Mouse (Mus musculus) liver, embryonic 14.5 days (tissue): Measurements from ENCODE around the gene Rel. TPM values are rescaled to one million over a fixed set of nuclear protein-coding genes. Genes with fewer than 3 reads are reported as not detected.

ENCODE experiments used
- ATAC-seq: fragments of 200-750 bp; cut with Nextera tagmentation; 2 replicates; pipeline ENCODE4 v1.8.0; 2017; ENCODE audit warnings: moderate number of reproducible peaks, mild to moderate bottlenecking, moderate library complexity; ENCODE audit not compliant: insufficient read depth
- DNase-seq, 3 experiments: peaks; one replicate each; pipeline ENCODE4 v3.0.0-alpha.2; 2012 to 2013; ENCODE audit warnings: low read depth in 3 of 3, low spot score in 3 of 3
- H3K27ac ChIP-seq: fragments of 300-500 bp; sonication (generic); 2 replicates; pipeline ENCODE4 v1.5.1; 2014; ENCODE audit warnings: moderate library complexity, mild to moderate bottlenecking, control low read depth, inconsistent platforms
- H3K27me3 ChIP-seq: fragments of 300-500 bp; sonication (generic); 2 replicates; pipeline ENCODE4 v1.6.1; 2014; ENCODE audit warnings: mild to moderate bottlenecking, low read length, moderate library complexity; ENCODE audit not compliant: control insufficient read depth, insufficient read depth
- H3K36me3 ChIP-seq: fragments of 300-500 bp; sonication (generic); replicated peaks from 2 replicates; pipeline ENCODE4 v1.6.1; 2014; ENCODE audit warnings: low read depth; ENCODE audit not compliant: control insufficient read depth, insufficient read depth
- H3K4me1 ChIP-seq, 2 experiments: fragments of 200-500 bp in 1 of 2; fragments of 300-500 bp in 1 of 2; sonication (generic) in 1 of 2; replicated peaks; 2 replicates each; pipeline ENCODE4 v1.6.1; 2012 to 2014; ENCODE audit warnings: antibody characterized with exemption in 1 of 2, inconsistent platforms in 1 of 2, low read length in 1 of 2; ENCODE audit not compliant: control insufficient read depth in 2 of 2, insufficient read depth in 2 of 2
- H3K4me2 ChIP-seq: fragments of 300-500 bp; sonication (generic); 2 replicates; pipeline ENCODE4 v1.6.1; 2014; ENCODE audit warnings: low read depth, mild to moderate bottlenecking, control low read depth, moderate library complexity
- H3K4me3 ChIP-seq, 2 experiments: fragments of 200-500 bp in 1 of 2; fragments of 300-500 bp in 1 of 2; sonication (generic) in 1 of 2; 2 replicates each; pipeline ENCODE4 v1.5.1; 2012 to 2014; ENCODE audit warnings: low read depth in 2 of 2, low read length in 2 of 2, mild to moderate bottlenecking in 2 of 2, control low read depth in 1 of 2, inconsistent platforms in 1 of 2, moderate library complexity in 1 of 2; ENCODE audit not compliant: insufficient read depth in 1 of 2
- H3K9ac ChIP-seq: fragments of 300-500 bp; sonication (generic); replicated peaks from 2 replicates; pipeline ENCODE4 v1.6.1; 2014; ENCODE audit warnings: mild to moderate bottlenecking, control low read depth, moderate library complexity
- H3K9me3 ChIP-seq: fragments of 300-500 bp; sonication (generic); 2 replicates; pipeline ENCODE4 v1.6.1; 2016; ENCODE audit warnings: low read length, mixed read lengths; ENCODE audit not compliant: control insufficient read depth
- CTCF ChIP-seq: IDR thresholded peaks from 2 replicates; pipeline ENCODE4 v1.5.1; 2016; ENCODE audit warnings: antibody characterized with exemption, low read depth, control low read depth
- EP300 ChIP-seq: IDR thresholded peaks from 2 replicates; pipeline ENCODE4 v1.6.1; 2016; ENCODE audit warnings: antibody characterized with exemption, low read depth
- WGBS: fragments of 180-500 bp; shearing (Covaris S2); extraction: QIAGEN DNeasy Blood & Tissue Kit; methylation state at CpG from one replicate; pipeline ENCODE4 v1.1.7; 2014; ENCODE audit not compliant: insufficient replicate concordance; 5-methylcytosine and 5-hydroxymethylcytosine counted together
- polyA plus RNA-seq, 2 experiments: library from polyadenylated mRNA; depleted of rRNA in 1 of 2; stranded (reverse) in 1 of 2; unstranded in 1 of 2; fragments of >200 nt; fragmentation: Nextera tagmentation in 1 of 2; extraction: Ambion mirVana in 1 of 2; gene quantifications; 2 replicates each; pipeline versions ENCODE4 v1.2.1 to v1.2.3; 2012 to 2014

Gene Rel
- polyA plus RNA-seq, 2 experiments: 0.37 to 0.52 TPM

GRCm38 (mm10) chr11:23725850-23726249, 44.9 kb downstream of the Rel start:
- H3K4me2 ChIP-seq: no peak overlapping the region
- no peak for DNase-seq
- H3K27me3 ChIP-seq: no peaks in the 10 kb centered on the region
- H3K4me1 ChIP-seq: no peaks in the 10 kb centered on the region
- TF ChIP-seq CTCF (no peak), EP300 (no peak)
- WGBS: 93% methylated on average over 2 of the region's 2 CpGs
- no peak overlapping the region for H3K9ac ChIP-seq
- H3K27ac ChIP-seq: no peak overlapping the region
- no peaks in the 10 kb centered on the region for H3K9me3 ChIP-seq
- H3K36me3 ChIP-seq: peaks cover 6% of the 10 kb centered on the region
- H3K4me3 ChIP-seq: no peak overlapping the region
- ATAC-seq: no peak

- peaks cover 13% of the 10 kb centered on the region for H3K36me3 ChIP-seq
- H3K9me3 ChIP-seq: no peaks in the 10 kb centered on the region
- WGBS: 46% methylated on average over 2 of the region's 2 CpGs
- no peak for TF ChIP-seq EP300
- no peak for TF ChIP-seq CTCF
- DNase-seq (no peak), ATAC-seq (no peak)
- no peak overlapping the region for H3K9ac ChIP-seq
- H3K4me3 ChIP-seq: no peak overlapping the region
- no peak overlapping the region for H3K4me2 ChIP-seq
- H3K27me3 ChIP-seq: no peaks in the 10 kb centered on the region
- peaks cover 3 to 6% of the 10 kb centered on the region in 2 experiments; a peak in 3 of 4 replicates for H3K4me1 ChIP-seq
- no peak overlapping the region for H3K27ac ChIP-seq
Observed at GRCm38 (mm10) chr11:23722326-23722725, 48.4 kb downstream of the Rel start.

GRCm38 (mm10) chr11:23719825-23720224, 50.9 kb downstream of the Rel start:
- ATAC-seq (no peak), DNase-seq (no peak)
- H3K4me3 ChIP-seq: no peak overlapping the region
- H3K4me1 ChIP-seq: peaks cover 3 to 6% of the 10 kb centered on the region in 2 experiments; a peak in 3 of 4 replicates
- no peak overlapping the region for H3K4me2 ChIP-seq
- H3K9me3 ChIP-seq: no peaks in the 10 kb centered on the region
- no peak overlapping the region for H3K27ac ChIP-seq
- H3K9ac ChIP-seq: no peak overlapping the region
- H3K27me3 ChIP-seq: no peaks in the 10 kb centered on the region
- TF ChIP-seq CTCF (no peak), EP300 (peak; percentile 36; the same call in 1 of the 2 replicates)
- peaks cover 10% of the 10 kb centered on the region for H3K36me3 ChIP-seq
- WGBS: 39% methylated on average over 3 of the region's 3 CpGs

GRCm38 (mm10) chr11:23718856-23719255, 51.9 kb downstream of the Rel start:
- H3K9ac ChIP-seq: no peak overlapping the region
- no peak overlapping the region for H3K4me3 ChIP-seq
- H3K9me3 ChIP-seq: no peaks in the 10 kb centered on the region
- TF ChIP-seq EP300 (no peak), CTCF (no peak)
- H3K4me2 ChIP-seq: no peak overlapping the region
- no peak overlapping the region for H3K27ac ChIP-seq
- 76% methylated on average over 2 of the region's 2 CpGs for WGBS
- no peak for ATAC-seq
- no peak for DNase-seq
- peaks cover 10% of the 10 kb centered on the region for H3K36me3 ChIP-seq
- H3K4me1 ChIP-seq: peaks cover 3 to 6% of the 10 kb centered on the region in 2 experiments; a peak in 3 of 4 replicates
- no peaks in the 10 kb centered on the region for H3K27me3 ChIP-seq

GRCm38 (mm10) chr11:23712299-23712698, 58.5 kb downstream of the Rel start:
- Histone ChIP-seq H3K27me3 (no peaks in the 10 kb centered on the region), H3K9me3 (no peaks in the 10 kb centered on the region), H3K4me3 (no peak overlapping the region), H3K36me3 (peaks cover 7% of the 10 kb centered on the region), H3K4me1 (no peaks in the 10 kb centered on the region), H3K27ac (no peak overlapping the region), H3K4me2 (no peak overlapping the region), H3K9ac (no peak overlapping the region)
- WGBS: 73% methylated on average over 3 of the region's 3 CpGs
- no peak for TF ChIP-seq CTCF
- TF ChIP-seq EP300: no peak
- no peak for ATAC-seq
- no peak for DNase-seq
